Comparison of ENCODE assay signal across 13 mouse cellular contexts in the genomic region with DNA sequence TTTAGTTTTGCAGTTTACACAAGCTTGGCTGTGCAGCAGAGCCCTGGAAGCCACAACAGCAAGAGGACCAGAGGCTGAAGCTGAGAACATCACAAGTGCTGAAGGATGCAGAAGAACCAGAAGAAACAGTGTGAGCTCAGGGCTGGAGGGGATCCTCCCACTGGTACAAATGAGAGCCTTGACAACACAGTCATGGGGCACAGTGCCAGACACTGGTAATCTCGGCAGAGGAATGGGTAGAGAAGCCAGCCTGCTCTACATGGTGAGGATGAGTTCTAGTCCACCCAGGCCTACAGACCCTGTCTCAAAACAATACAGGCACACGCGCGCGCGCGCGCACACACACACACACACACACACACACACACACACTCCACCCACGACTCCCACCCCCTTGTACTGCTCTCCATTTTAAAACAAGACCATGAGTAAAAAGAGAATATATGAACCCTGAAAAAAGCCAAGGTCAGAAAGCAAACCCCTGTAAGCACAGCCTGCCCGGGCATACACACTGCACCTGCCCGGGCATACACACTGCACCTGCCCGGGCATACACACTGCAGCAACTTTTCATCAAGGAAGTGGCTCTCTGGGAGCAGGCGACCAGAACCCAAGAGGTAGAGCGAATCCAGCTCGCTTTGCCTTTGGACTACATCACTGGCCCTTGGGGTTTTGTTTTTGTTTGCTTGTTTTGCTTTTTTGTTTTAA. TPM values are rescaled to one million over a fixed set of nuclear protein-coding genes. Genes with fewer than 3 reads are reported as not detected.
DNase-seq lines count a peak whose midpoint lies in the region; TF ChIP-seq lines count a peak whose summit lies in the region.
"Had no signal": no experiment of that assay in that cellular context is flagged by ENCODE, and none has a peak within 500 bp of the region (broad histone marks: within the 10 kb centered on the region; RNA-seq: fewer than 3 reads in every experiment).

No protein-coding gene starts in this region.

- no peaks in the 10 kb centered on the region for H3K27me3 ChIP-seq in thymus, adult 2 months (ENCODE audit: control insufficient read depth, insufficient read depth, low read length)
- H3K27me3 ChIP-seq in heart, embryonic 10.5 days (ENCODE audit: insufficient read depth, poor library complexity, severe bottlenecking), result no peaks in the 10 kb centered on the region
- H3K27me3 ChIP-seq: embryonic facial prominence, embryonic 12.5 days; heart, embryonic 13.5 days; hindbrain, embryonic 15.5 days had no signal

- no peaks in the 10 kb centered on the region for H3K9me3 ChIP-seq in heart, embryonic 10.5 days
- H3K9me3 ChIP-seq: embryonic facial prominence, embryonic 12.5 days; heart, embryonic 13.5 days; hindbrain, embryonic 15.5 days; limb, embryonic 10.5 days had no signal

- TF ChIP-seq POLR2A in thymus, adult 2 months (IDR thresholded peaks at IDR 0.05; ENCODE audit: control insufficient read depth, extremely low read depth, insufficient read depth, low read length, poor library complexity), result no peak

- DNase-seq in layer of hippocampus, adult 2 months (ENCODE audit: low spot score in 2 of 2), result no peak
- no peak for DNase-seq in layer of hippocampus, postnatal 10 days (ENCODE audit: low spot score in 2 of 2)
- DNase-seq in thymus, adult 2 months, result no peak
- no peak for DNase-seq in thymus, postnatal 0 days (ENCODE audit: low spot score)
- DNase-seq in cerebellum, adult 8-10 months, result peak; percentile 45
- DNase-seq in urinary bladder, adult 18-20 months (ENCODE audit: low spot score in 2 of 2), result no peak
- no peak for DNase-seq in heart, embryonic 10.5 days (ENCODE audit: low spot score)
- DNase-seq: kidney, postnatal 25 days had no signal

- no peak overlapping the region for H3K4me3 ChIP-seq in layer of hippocampus, adult 2 months
- H3K4me3 ChIP-seq in thymus, adult 2 months (ENCODE audit: control insufficient read depth, insufficient read depth, low read length), result no peak overlapping the region
- H3K4me3 ChIP-seq in heart, embryonic 10.5 days, result no peak overlapping the region
- H3K4me3 ChIP-seq: embryonic facial prominence, embryonic 12.5 days; heart, embryonic 13.5 days; hindbrain, embryonic 15.5 days; limb, embryonic 10.5 days; myocyte had no signal

- H3K27ac ChIP-seq in layer of hippocampus, adult 2 months, result peak overlapping the region; percentile 65
- H3K27ac ChIP-seq in thymus, adult 2 months (ENCODE audit: control insufficient read depth, insufficient read depth, low read length), result peak overlapping the region; percentile 26; the same call in 1 of the 2 replicates
- no peak overlapping the region for H3K27ac ChIP-seq in heart, embryonic 10.5 days
- H3K27ac ChIP-seq: heart, embryonic 13.5 days; hindbrain, embryonic 15.5 days; limb, embryonic 10.5 days had no signal

- H3K4me1 ChIP-seq in thymus, adult 2 months (replicated peaks; ENCODE audit: control insufficient read depth, insufficient read depth, low read length), result peaks cover 26% of the 10 kb centered on the region
- peaks cover 10% of the 10 kb centered on the region; the same call in 1 of the 2 replicates for H3K4me1 ChIP-seq in heart, embryonic 10.5 days
- H3K4me1 ChIP-seq: limb, embryonic 10.5 days had no signal

- TF ChIP-seq CTCF in layer of hippocampus, adult 2 months (conservative IDR thresholded peaks at IDR 0.05), result no peak
- no peak for TF ChIP-seq CTCF in thymus, adult 2 months (IDR thresholded peaks at IDR 0.05; ENCODE audit: borderline replicate concordance, control insufficient read depth, extremely low read depth, insufficient read depth, low read length, poor library complexity)

- no peaks in the 10 kb centered on the region for H3K36me3 ChIP-seq in thymus, adult 2 months (ENCODE audit: control insufficient read depth, insufficient read depth, low read length)
- H3K36me3 ChIP-seq in heart, embryonic 10.5 days, result 0 out of 2 replicates have a peak, but pooled peaks cover 7% of the 10 kb centered on the region
- H3K36me3 ChIP-seq: embryonic facial prominence, embryonic 12.5 days; heart, embryonic 13.5 days; hindbrain, embryonic 15.5 days; limb, embryonic 10.5 days had no signal

- WGBS in thymus, adult 2 months, result 66% methylated on average over 15 of the region's 15 CpGs
- WGBS in heart, embryonic 10.5 days, result 89% methylated on average over 15 of the region's 15 CpGs

RNA-seq across cellular contexts. Expression of gene Tmem131, which starts 39.9 kb away (rescaled TPM):
- total RNA-seq in layer of hippocampus, adult 2 months (2021), result 10 to 100 TPM; 58.1 to 62.1 TPM
- 10 to 100 TPM; 58.1 to 60.5 TPM for total RNA-seq in layer of hippocampus, postnatal 10 days (2021)
- polyA plus RNA-seq in thymus, adult 2 months (2012; rRNA removed), result 51.1 and 62.0 TPM in 2 replicates
- polyA plus RNA-seq in thymus, postnatal 0 days (2015; fragmentation: Nextera tagmentation; extraction: Ambion mirVana), result 13.6 and 15.2 TPM in 2 replicates
- 9.2 and 12.1 TPM in 2 replicates for polyA plus RNA-seq in heart, embryonic 10.5 days (2016; fragmentation: Nextera tagmentation; extraction: Ambion mirVana)
